Mouse (Mus musculus) cerebellum, postnatal 4 days (tissue): Measurements from ENCODE around the gene Lhx2.

Experiments
- DNase-seq, 2 experiments: peaks; one replicate each; pipeline ENCODE4 v3.0.0; 2022; ENCODE audit warnings: low spot score in 2 of 2, mixed read lengths in 1 of 2

The Lhx2 gene

GRCm38 (mm10) chr2:38359186-38359585 is 20.1 kb downstream of the Lhx2 start:
- no peak for DNase-seq

GRCm38 (mm10) chr2:38359811-38360210 is 20.7 kb downstream of the Lhx2 start:
- no peak for DNase-seq

- no peak for DNase-seq
These were observed 27.1 kb downstream of the Lhx2 start for GRCm38 (mm10) chr2:38366222-38366621.

DNA sequence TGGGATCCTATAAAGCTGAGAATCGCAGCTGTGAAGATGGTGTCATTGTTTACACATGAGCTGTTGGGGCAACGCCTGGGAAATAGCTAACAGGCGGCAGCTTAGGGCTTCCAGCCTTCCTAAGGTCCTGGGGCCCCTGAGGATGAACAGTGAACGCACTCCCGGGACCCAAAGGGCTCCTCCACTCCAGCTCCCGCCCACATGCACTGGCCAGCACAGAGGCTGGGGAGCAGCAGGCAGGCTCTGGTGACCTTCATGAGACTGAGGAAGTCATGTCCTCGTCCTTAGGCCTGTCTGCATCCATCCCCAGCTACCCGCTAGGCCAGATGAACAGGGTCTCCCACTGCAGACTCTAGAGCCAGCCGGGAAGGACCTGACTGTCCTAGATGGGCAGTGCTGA is 27.9 kb downstream of the Lhx2 start:
- no peak for DNase-seq

- DNase-seq = no peak
These were observed 28.8 kb downstream of the Lhx2 start for GRCm38 (mm10) chr2:38367852-38368251.

GRCm38 (mm10) chr2:38368746-38369330 is 29.8 kb downstream of the Lhx2 start:
- no peak for DNase-seq

GRCm38 (mm10) chr2:38375606-38376304 is 36.7 kb downstream of the Lhx2 start:
- peak; percentile 40 to 66 for DNase-seq

DNA sequence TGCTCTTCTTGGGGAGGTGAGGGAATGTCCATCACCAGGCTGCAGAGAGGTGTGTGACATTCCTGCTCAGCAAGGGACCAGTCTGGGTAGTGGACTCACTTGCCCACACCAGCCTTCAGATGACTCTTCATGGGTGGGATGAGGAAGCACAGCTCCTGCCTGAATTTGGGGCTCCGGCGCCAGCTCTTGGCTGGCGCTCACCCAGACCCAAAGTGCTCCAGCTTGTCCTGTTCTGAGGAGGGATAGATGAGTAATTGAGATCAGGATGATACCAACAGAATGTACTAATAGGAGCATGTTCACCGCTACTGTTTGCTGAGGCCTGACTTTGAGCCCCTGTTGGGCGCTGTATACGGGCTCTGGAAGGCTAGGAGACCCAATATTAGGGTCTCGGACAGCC is 38.2 kb downstream of the Lhx2 start:
- no peak for DNase-seq

GRCm38 (mm10) chr2:38378346-38378745 is 39.3 kb downstream of the Lhx2 start:
- DNase-seq = no peak

DNA sequence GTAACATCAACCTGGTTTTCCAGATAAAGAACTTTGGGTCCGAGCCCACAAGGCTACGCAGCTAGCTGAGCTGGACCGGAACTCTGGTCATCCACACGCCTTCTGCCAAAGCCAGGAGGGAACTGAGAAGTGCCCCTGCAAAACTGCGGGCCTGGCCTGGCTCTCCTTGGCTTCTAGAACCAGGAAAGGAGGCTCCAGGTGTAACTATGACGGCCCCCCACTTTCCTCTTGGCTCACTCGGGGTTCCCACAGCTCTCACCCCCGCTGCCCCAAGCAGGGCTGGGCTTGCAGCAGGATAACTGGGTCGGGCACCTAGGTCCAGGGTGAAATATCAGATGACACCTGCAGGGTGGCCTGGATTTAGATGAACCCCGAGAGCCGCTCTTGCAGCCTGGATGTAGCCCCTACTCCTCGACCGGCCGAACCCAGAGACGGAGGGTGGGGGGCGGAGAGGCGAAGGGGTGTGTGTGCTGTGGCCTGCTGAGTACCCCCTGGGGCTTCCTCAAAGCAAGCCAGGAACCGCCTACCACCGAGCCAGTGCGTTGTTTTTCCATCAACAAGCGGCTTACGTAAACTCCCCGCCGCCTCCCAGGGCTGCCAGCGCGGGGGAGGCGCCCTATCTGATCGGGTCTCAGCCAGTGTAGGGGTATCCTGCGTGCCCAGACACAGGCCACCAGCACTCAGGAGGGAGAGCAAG is 39.9 kb downstream of the Lhx2 start:
- DNase-seq = no peak

DNA sequence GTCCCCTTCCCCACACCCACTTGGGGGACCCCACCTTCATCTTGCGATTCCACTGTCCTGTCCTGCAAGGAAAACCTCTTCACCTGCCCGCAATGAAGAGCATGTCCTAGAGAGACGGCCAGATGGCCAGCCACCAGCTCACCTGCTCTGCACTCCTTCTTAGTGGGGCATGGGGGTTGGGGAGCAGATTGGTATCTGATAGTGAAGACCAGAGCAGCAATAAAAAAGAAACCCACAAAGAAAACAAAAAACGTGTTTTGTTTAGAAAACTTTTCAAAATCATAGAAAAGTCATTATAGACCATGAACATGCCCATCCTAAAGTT is 40.4 kb downstream of the Lhx2 start:
- no peak for DNase-seq

- DNase-seq = no peak
These were observed 41.3 kb downstream of the Lhx2 start for GRCm38 (mm10) chr2:38380136-38381083.

- DNase-seq = no peak
These were observed 48.6 kb downstream of the Lhx2 start for GRCm38 (mm10) chr2:38387568-38388262.

DNA sequence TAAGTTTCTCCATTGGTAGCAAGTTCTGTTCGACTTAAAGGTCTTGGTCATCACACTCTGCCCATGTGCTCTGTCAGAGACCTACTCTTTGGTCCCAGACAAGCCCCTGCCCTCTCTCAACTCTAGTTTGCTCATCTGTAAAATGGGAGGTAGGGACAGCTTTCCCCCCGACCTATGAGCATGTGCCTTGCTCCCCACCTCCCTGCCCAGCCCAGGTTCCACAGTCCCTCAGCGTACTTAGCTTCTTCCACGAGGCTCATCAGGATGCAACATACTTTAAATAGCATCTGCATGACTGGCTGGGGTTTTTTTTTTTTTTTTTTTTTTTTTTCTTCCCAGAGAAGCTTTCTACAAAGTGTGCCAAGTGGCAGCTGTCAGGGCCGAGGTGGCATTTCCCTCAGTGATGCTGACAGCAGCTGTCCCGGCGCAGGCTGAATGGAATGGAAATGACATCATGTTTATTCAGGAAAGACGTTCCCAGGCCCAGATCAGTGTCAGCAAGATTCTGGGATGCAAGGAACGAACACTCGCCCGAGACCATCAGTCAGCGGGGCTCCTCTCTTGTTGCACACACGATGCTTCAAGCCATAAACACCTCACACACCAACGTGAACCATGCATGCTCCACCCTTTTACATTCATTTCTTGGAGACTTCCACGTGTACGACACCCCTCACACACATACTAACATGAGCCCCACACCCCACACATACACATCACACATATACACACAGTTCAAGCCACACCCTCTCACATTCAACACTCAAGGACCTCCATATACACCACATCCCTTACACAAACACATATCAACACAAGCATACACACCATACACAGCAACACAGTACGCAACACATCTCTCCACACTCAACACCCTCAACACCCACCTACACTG is 56.1 kb downstream of the Lhx2 start:
- DNase-seq = peak in 1 of 2 experiments; percentile 37

GRCm38 (mm10) chr2:38395869-38396236 is 56.8 kb downstream of the Lhx2 start:
- no peak for DNase-seq

DNA sequence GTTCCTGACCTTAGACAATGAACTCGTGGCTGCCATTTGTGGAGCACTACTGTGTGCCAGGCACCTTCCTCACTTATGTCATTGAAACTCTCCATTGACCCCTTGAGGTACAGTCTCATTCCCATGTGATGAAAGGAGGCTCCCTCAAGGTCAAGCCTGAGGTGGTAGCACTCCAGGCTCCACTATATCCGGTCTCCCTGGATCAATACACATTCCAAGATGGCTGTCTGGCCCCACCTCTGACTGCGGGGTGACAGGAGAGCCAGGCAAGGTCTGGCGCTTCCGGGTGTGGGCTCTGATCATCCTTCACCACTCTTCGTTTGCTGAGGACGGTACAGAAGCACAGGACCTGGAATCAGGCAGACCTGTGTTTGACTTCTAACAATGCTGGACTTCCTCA is 58.2 kb downstream of the Lhx2 start:
- no peak for DNase-seq

- no peak for DNase-seq
These were observed 58.8 kb downstream of the Lhx2 start for GRCm38 (mm10) chr2:38397882-38398281.

DNA sequence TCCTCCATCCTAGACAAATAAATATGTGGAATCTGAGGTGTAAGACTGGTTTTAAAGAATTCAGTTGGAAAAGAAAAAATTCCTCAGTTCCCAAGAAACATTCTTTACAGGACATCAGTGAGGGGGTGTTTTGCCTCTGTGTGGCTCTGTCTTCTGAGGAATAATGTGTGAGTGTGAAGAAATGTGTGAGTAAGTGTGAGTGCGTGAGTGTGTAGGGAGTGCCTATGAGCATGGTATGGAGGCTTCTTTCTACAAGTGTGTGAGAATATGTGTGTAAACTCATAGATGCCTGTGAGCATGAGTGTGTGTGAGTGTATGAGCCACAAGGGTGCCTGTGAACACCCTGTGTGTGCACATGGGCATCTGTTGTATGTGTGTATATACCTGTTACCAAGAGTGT is 63.5 kb downstream of the Lhx2 start:
- DNase-seq = no peak

- no peak for DNase-seq
These were observed 64.2 kb downstream of the Lhx2 start for GRCm38 (mm10) chr2:38403231-38403630.

GRCm38 (mm10) chr2:38404007-38404596 is 65.0 kb downstream of the Lhx2 start:
- DNase-seq = no peak
